Mouse (Mus musculus) spleen, postnatal 0 days (tissue): Measurements from ENCODE around the gene Stk32b. TPM values are rescaled to one million over a fixed set of nuclear protein-coding genes. Genes with fewer than 3 reads are reported as not detected.

Source experiments
- polyA plus RNA-seq: library from polyadenylated mRNA; unstranded; fragments of >200 nt; fragmentation: Nextera tagmentation; extraction: Ambion mirVana; gene quantifications from 2 replicates; pipeline ENCODE4 v1.2.1, GENCODE M21; 2015

The Stk32b gene
- polyA plus RNA-seq = 0.12 and 0.16 TPM in 2 replicates

GRCm38 (mm10) chr5:37716505-37717372 lies at the start of gene Stk32b:
Gene Stk32b (minus strand): TSS chr5:37717171.

DNA sequence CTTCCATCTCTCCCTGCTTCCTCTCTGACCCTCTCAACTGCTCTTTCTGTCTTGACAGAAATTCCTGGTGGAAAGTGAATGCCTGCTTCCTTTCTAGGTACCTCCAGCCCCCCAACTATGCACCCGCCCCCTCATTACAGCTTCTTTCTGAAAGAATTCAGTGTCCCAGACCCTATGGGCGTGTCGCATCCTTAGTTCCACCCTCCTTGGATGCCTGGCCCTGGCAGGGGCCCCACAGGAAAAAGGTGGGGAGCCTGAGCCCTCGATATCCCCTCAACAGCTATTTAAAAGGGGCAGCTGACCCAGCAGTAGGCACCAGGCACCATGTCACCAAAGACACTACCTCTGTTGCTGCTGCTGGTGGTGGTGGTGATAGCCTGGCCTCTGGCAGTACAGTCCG lies 18.3 kb upstream of the Stk32b start, which contains the start of gene Cytl1:
Gene Cytl1, plus strand, starts transcription at position 296 of the 400 bp plus-strand sequence.

Other genes with a start within 250 kb of the Stk32b start
- 0.89 TPM in 1 of 2 replicates, not detected in the other for gene Cytl1, start 18.3 kb upstream of the Stk32b start, polyA plus RNA-seq
- 2.2 and 2.8 TPM in 2 replicates for gene Msx1, start 107.4 kb upstream of the Stk32b start, polyA plus RNA-seq